ENCODE assay signal across 9 mouse cellular contexts in genomic region chr11:102437120-102438061, GRCm38 (mm10). TPM values are rescaled to one million over a fixed set of nuclear protein-coding genes. Genes with fewer than 3 reads are reported as not detected.
DNase-seq lines count a peak whose midpoint lies in the region; ATAC-seq and TF ChIP-seq lines count a peak whose summit lies in the region.
"Had no signal": no experiment of that assay in that cellular context is flagged by ENCODE, and none has a peak within 500 bp of the region (broad histone marks: within the 10 kb centered on the region; RNA-seq: fewer than 3 reads in every experiment).

No protein-coding gene starts in this region.

- WGBS in heart, adult 2 months, result 57% methylated on average over 87 of the region's 87 CpGs
- 7% methylated on average over 83 of the region's 87 CpGs for WGBS in kidney, embryonic 14.5 days
- 31% methylated on average over 87 of the region's 87 CpGs for WGBS in liver, embryonic 12.5 days (ENCODE audit: insufficient replicate concordance)

- intact Hi-C loops in heart, adult 2 months (cut with DNase I), result no loop called here

- TF ChIP-seq EP300 in heart, adult 2 months (IDR thresholded peaks at IDR 0.05; ENCODE audit: insufficient read depth, low read depth, low read length), result no peak

- H3K27ac ChIP-seq in heart, adult 2 months, result no peak overlapping the region; the same call in 1 of the 2 replicates
- peak overlapping the region; percentile 24; the same call in 1 of the 2 replicates for H3K27ac ChIP-seq in kidney, embryonic 14.5 days (ENCODE audit: low read depth, low read length)
- no peak overlapping the region for H3K27ac ChIP-seq in liver, embryonic 12.5 days
- H3K27ac ChIP-seq: macrophage had no signal

- H3K36me3 ChIP-seq in heart, adult 2 months (ENCODE audit: control insufficient read depth, insufficient read depth, low read length), result no peaks in the 10 kb centered on the region
- H3K36me3 ChIP-seq in kidney, embryonic 14.5 days (ENCODE audit: control insufficient read depth, insufficient read depth, low read length), result peaks cover 66% of the 10 kb centered on the region
- peaks cover 15% of the 10 kb centered on the region for H3K36me3 ChIP-seq in liver, embryonic 12.5 days
- peaks cover 12% of the 10 kb centered on the region for H3K36me3 ChIP-seq in myocyte (ENCODE audit: control insufficient read depth, insufficient read depth)

- H3K9ac ChIP-seq in heart, adult 2 months (ENCODE audit: low read depth, low read length), result peak overlapping the region; percentile 50
- H3K9ac ChIP-seq in kidney, embryonic 14.5 days (ENCODE audit: low read depth, low read length), result peak overlapping the region; percentile 59
- H3K9ac ChIP-seq in liver, embryonic 12.5 days, result peak overlapping the region; percentile 48

- DNase-seq in thymus, postnatal 0 days (ENCODE audit: low spot score), result peak; percentile 15
- no peak for DNase-seq in thymus, postnatal 10 days (ENCODE audit: low spot score in 2 of 2)
- DNase-seq in embryo, embryonic 9.5 days (ENCODE audit: extremely low spot score), result peak; percentile 78
- DNase-seq in heart, adult 2 months, result peak; percentile 67 to 70
- no peak for DNase-seq in natural killer cell, adult 2 months (ENCODE audit: low spot score in 2 of 2)

- peak overlapping the region; percentile 93 for H3K4me2 ChIP-seq in kidney, embryonic 14.5 days (replicated peaks; ENCODE audit: low read depth, low read length)
- H3K4me2 ChIP-seq in liver, embryonic 12.5 days, result peak overlapping the region; percentile 88
- H3K4me2 ChIP-seq in myocyte (ENCODE audit: low read depth), result peak overlapping the region; percentile 45

- no peaks in the 10 kb centered on the region for H3K79me2 ChIP-seq in heart, adult 2 months (replicated peaks; ENCODE audit: control insufficient read depth, insufficient read depth, low read length)
- no peaks in the 10 kb centered on the region for H3K79me2 ChIP-seq in myocyte (ENCODE audit: control insufficient read depth, insufficient read depth)

- no peak for TF ChIP-seq POLR2A in heart, adult 2 months (IDR thresholded peaks at IDR 0.05; ENCODE audit: insufficient read depth, low read depth, low read length)
- peak; percentile 20 for TF ChIP-seq POLR2A in myocyte (IDR thresholded peaks at IDR 0.05; ENCODE audit: insufficient read length, low read depth)

- no peaks in the 10 kb centered on the region for H3K27me3 ChIP-seq in heart, adult 2 months (ENCODE audit: control insufficient read depth, insufficient read depth, low read length)
- H3K27me3 ChIP-seq in kidney, embryonic 14.5 days (ENCODE audit: control insufficient read depth, insufficient read depth, low read length), result no peaks in the 10 kb centered on the region; the same call in 1 of the 2 replicates
- peaks cover 72% of the 10 kb centered on the region for H3K27me3 ChIP-seq in liver, embryonic 12.5 days (replicated peaks)
- H3K27me3 ChIP-seq in myocyte (ENCODE audit: control insufficient read depth, insufficient read depth, insufficient read length), result no peaks in the 10 kb centered on the region

- ATAC-seq in kidney, embryonic 14.5 days (ENCODE audit: low FRiP score, low TSS enrichment), result peak; percentile 33; the same call in 1 of the 2 replicates
- ATAC-seq in liver, embryonic 12.5 days, result no peak

- peak; percentile 60 for TF ChIP-seq CTCF in heart, adult 2 months (IDR thresholded peaks at IDR 0.05)

- H3K9me3 ChIP-seq in kidney, embryonic 14.5 days (ENCODE audit: control insufficient read depth, low read length), result no peaks in the 10 kb centered on the region
- no peaks in the 10 kb centered on the region for H3K9me3 ChIP-seq in liver, embryonic 12.5 days (replicated peaks)

- H3K4me3 ChIP-seq in heart, adult 2 months, result peak overlapping the region; percentile 41
- H3K4me3 ChIP-seq in kidney, embryonic 14.5 days (ENCODE audit: low read length), result peak overlapping the region; percentile 44
- H3K4me3 ChIP-seq in liver, embryonic 12.5 days, result peak overlapping the region; percentile 57
- no peak overlapping the region for H3K4me3 ChIP-seq in myocyte

- peaks cover 8% of the 10 kb centered on the region for H3K4me1 ChIP-seq in heart, adult 2 months (ENCODE audit: control insufficient read depth, insufficient read depth, low read length)
- H3K4me1 ChIP-seq in kidney, embryonic 14.5 days (ENCODE audit: control insufficient read depth, insufficient read depth, low read length), result peaks cover 25% of the 10 kb centered on the region; the same call in 1 of the 2 replicates
- peaks cover 24% of the 10 kb centered on the region for H3K4me1 ChIP-seq in liver, embryonic 12.5 days

- peak overlapping the region; percentile 26 for H3ac ChIP-seq in myocyte (ENCODE audit: control insufficient read depth, insufficient read length)

TF ChIP-seq in myocyte, 11 proteins besides CTCF, POLR2A, EP300 and RAD21:
- peak in 2 of 3 experiments; percentile 2 to 57 for TF ChIP-seq MYOG (IDR thresholded peaks at IDR 0.05; ENCODE audit: control insufficient read depth in 1 of 3, insufficient read depth in 1 of 3, insufficient read length in 2 of 3, low read depth in 2 of 3)
- no peak for TF ChIP-seq TCF3 (IDR thresholded peaks at IDR 0.05; ENCODE audit: insufficient read length, low read depth)
- peak in 1 of 3 experiments; percentile 6 for TF ChIP-seq MYOD1 (IDR thresholded peaks at IDR 0.05; ENCODE audit: control insufficient read depth in 1 of 3, insufficient read length in 2 of 3, low read depth in 2 of 3)

RNA-seq across cellular contexts. Expression of gene Grn, which starts 7.3 kb away (rescaled TPM):
- polyA plus RNA-seq in thymus, postnatal 0 days (2015; fragmentation: Nextera tagmentation; extraction: Ambion mirVana), result 86.4 and 90.6 TPM in 2 replicates
- total RNA-seq in heart, adult 2 months (2021), result 10 to 100 TPM; 83.4 to 86.9 TPM
- polyA plus RNA-seq in heart, adult 2 months (2012; rRNA removed), result 118 and 119 TPM in 2 replicates
- 81.0 and 103 TPM in 2 replicates for polyA plus RNA-seq in kidney, embryonic 14.5 days (2014; fragmentation: Nextera tagmentation; extraction: Ambion mirVana)
- 55.8 and 58.1 TPM in 2 replicates for polyA plus RNA-seq in liver, embryonic 12.5 days (2016; fragmentation: Nextera tagmentation; extraction: Ambion mirVana)
- 174 TPM for polyA plus RNA-seq in myocyte (2012; fragmentation: generic; extraction: Trizol)

RNA-seq across cellular contexts. Expression of gene Fam171a2, which starts 10.1 kb away (rescaled TPM):
- 0.42 and 0.79 TPM in 2 replicates for polyA plus RNA-seq in thymus, postnatal 0 days (2015; fragmentation: Nextera tagmentation; extraction: Ambion mirVana)
- 1 to 10 TPM; 3.8 to 3.9 TPM for total RNA-seq in heart, adult 2 months (2021)
- polyA plus RNA-seq in heart, adult 2 months (2012; rRNA removed), result 7.7 and 8.3 TPM in 2 replicates
- polyA plus RNA-seq in kidney, embryonic 14.5 days (2014; fragmentation: Nextera tagmentation; extraction: Ambion mirVana), result 12.3 and 14.7 TPM in 2 replicates
- polyA plus RNA-seq in liver, embryonic 12.5 days (2016; fragmentation: Nextera tagmentation; extraction: Ambion mirVana), result 1.3 and 1.9 TPM in 2 replicates
- polyA plus RNA-seq in myocyte (2012; fragmentation: generic; extraction: Trizol), result 162 TPM
- polyA plus RNA-seq: macrophage had no signal

RNA-seq across cellular contexts. Expression of gene Slc25a39, which starts 29.6 kb away (rescaled TPM):
- 97.8 and 107 TPM in 2 replicates for polyA plus RNA-seq in thymus, postnatal 0 days (2015; fragmentation: Nextera tagmentation; extraction: Ambion mirVana)
- total RNA-seq in heart, adult 2 months (2021), result 100 to 1,000 TPM; 196 to 213 TPM
- 307 and 331 TPM in 2 replicates for polyA plus RNA-seq in heart, adult 2 months (2012; rRNA removed)
- 224 and 274 TPM in 2 replicates for polyA plus RNA-seq in kidney, embryonic 14.5 days (2014; fragmentation: Nextera tagmentation; extraction: Ambion mirVana)
- polyA plus RNA-seq in liver, embryonic 12.5 days (2016; fragmentation: Nextera tagmentation; extraction: Ambion mirVana), result 365 and 367 TPM in 2 replicates
- polyA plus RNA-seq in myocyte (2012; fragmentation: generic; extraction: Trizol), result 274 TPM

RNA-seq across cellular contexts. Expression of gene Itga2b, which starts 32.5 kb away (rescaled TPM):
- polyA plus RNA-seq in thymus, postnatal 0 days (2015; fragmentation: Nextera tagmentation; extraction: Ambion mirVana), result 1.9 and 2.5 TPM in 2 replicates
- 10 to 100 TPM in 1 of 2 experiments, 1 to 10 TPM in 1; 3.1 to 14.5 TPM for total RNA-seq in heart, adult 2 months (2021)
- 3.5 and 6.9 TPM in 2 replicates for polyA plus RNA-seq in heart, adult 2 months (2012; rRNA removed)
- 5.8 and 6.4 TPM in 2 replicates for polyA plus RNA-seq in kidney, embryonic 14.5 days (2014; fragmentation: Nextera tagmentation; extraction: Ambion mirVana)
- polyA plus RNA-seq in liver, embryonic 12.5 days (2016; fragmentation: Nextera tagmentation; extraction: Ambion mirVana), result 82.1 and 88.2 TPM in 2 replicates
- 7.2 TPM for polyA plus RNA-seq in myocyte (2012; fragmentation: generic; extraction: Trizol)

RNA-seq across cellular contexts. Expression of gene Rundc3a, which starts 44.2 kb away (rescaled TPM):
- polyA plus RNA-seq in thymus, postnatal 0 days (2015; fragmentation: Nextera tagmentation; extraction: Ambion mirVana), result 1.1 and 1.4 TPM in 2 replicates
- under 1 TPM in 1 of 2 experiments, not detected in 1; 0.66 TPM for total RNA-seq in heart, adult 2 months (2021)
- polyA plus RNA-seq in heart, adult 2 months (2012; rRNA removed), result 0.23 and 0.32 TPM in 2 replicates
- polyA plus RNA-seq in kidney, embryonic 14.5 days (2014; fragmentation: Nextera tagmentation; extraction: Ambion mirVana), result 1.7 and 1.9 TPM in 2 replicates
- polyA plus RNA-seq in liver, embryonic 12.5 days (2016; fragmentation: Nextera tagmentation; extraction: Ambion mirVana), result 1.9 and 2.1 TPM in 2 replicates
- polyA plus RNA-seq in myocyte (2012; fragmentation: generic; extraction: Trizol), result 10.3 TPM

Comparison
In these comparisons a context has a peak if more than half of its experiments do, and no peak if none do; other contexts are left out.
1. DNase-seq: peak in thymus, postnatal 0 days (single experiment), embryo, embryonic 9.5 days (single experiment) and heart, adult 2 months (2 of 2); none in thymus, postnatal 10 days (0 of 2) and natural killer cell, adult 2 months (0 of 2).
2. RNA of gene Fam171a2, which starts 10.1 kb away (polyA plus RNA-seq): 162 TPM in myocyte (single experiment); 12.3 to 14.7 TPM in kidney, embryonic 14.5 days, 7.7 to 8.3 TPM in heart, adult 2 months, 1.3 to 1.9 TPM in liver, embryonic 12.5 days and 0.42 to 0.79 TPM in thymus, postnatal 0 days; every median in the first group is over 10 times any median in the second.
3. Peak in every context shown above with its lines, with median percentiles within 50 percentile points of each other: H3K9ac ChIP-seq and H3K4me2 ChIP-seq.